11 mouse cellular contexts compared by ENCODE assay signal in the genomic region with DNA sequence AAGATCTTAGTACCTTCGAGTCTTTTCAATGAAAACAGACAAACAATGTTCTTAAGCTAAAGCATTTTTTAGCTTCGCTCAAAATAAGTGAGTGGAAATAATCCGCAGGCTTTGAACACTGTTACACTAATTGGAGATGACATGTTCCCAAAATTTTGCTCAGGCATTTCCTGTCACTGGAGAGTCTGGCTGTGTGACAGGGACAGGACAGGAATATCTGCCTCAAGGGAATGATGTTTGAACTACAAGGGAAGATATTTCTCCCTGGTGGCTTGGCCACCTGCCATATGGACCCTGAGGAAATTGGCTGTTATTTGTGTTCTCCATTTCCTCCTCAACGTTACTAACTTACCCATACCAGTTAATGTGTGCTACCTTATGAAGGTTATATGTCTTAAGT.
A peak's percentile ranks its signal among the peaks of the same experiment; 100 is the strongest.
DNase-seq lines count a peak whose midpoint lies in the region; ATAC-seq lines count a peak whose summit lies in the region.
"Had no signal": no experiment of that assay in that cellular context is flagged by ENCODE, and none has a peak within 500 bp of the region (broad histone marks: within the 10 kb centered on the region; RNA-seq: fewer than 3 reads in every experiment).

No protein-coding gene starts in this region.

- no peak overlapping the region for H3K4me3 ChIP-seq in heart, embryonic 10.5 days
- H3K4me3 ChIP-seq in midbrain, embryonic 16.5 days (ENCODE audit: low read depth, low read length), result no peak overlapping the region
- H3K4me3 ChIP-seq: forebrain, embryonic 10.5 days; megakaryocyte, embryonic 14.5 days had no signal

- H3K27ac ChIP-seq in heart, embryonic 10.5 days, result no peak overlapping the region
- no peak overlapping the region for H3K27ac ChIP-seq in midbrain, embryonic 16.5 days (ENCODE audit: low read length)
- H3K27ac ChIP-seq: forebrain, embryonic 10.5 days had no signal

- H3K9ac ChIP-seq in midbrain, embryonic 16.5 days (ENCODE audit: low read depth, low read length), result no peak overlapping the region

- WGBS in heart, embryonic 10.5 days, result 74% methylated on average over 4 of the region's 4 CpGs
- WGBS in midbrain, embryonic 16.5 days, result 65% methylated on average over 4 of the region's 4 CpGs

- no peak for ATAC-seq in midbrain, embryonic 16.5 days

- DNase-seq in heart, adult 11 months, result peak; percentile 95
- DNase-seq in heart, embryonic 10.5 days (ENCODE audit: low spot score), result no peak
- DNase-seq in right cerebral cortex, postnatal 4 days, result peak; percentile 6
- DNase-seq in right cerebral cortex, postnatal 36 days (ENCODE audit: low spot score in 2 of 2), result no peak
- DNase-seq in heart, postnatal 36 days, result peak; percentile 35 to 38
- no peak for DNase-seq in embryo, embryonic 9.5 days (ENCODE audit: extremely low spot score)
- no peak for DNase-seq in frontal cortex, adult 2 months (ENCODE audit: extremely low spot score in 1 of 2, low spot score in 1 of 2)
- DNase-seq: B cell, adult 2 months had no signal

- no peak overlapping the region for H3K4me2 ChIP-seq in midbrain, embryonic 16.5 days (ENCODE audit: low read length)

- H3K36me3 ChIP-seq in heart, embryonic 10.5 days, result no peaks in the 10 kb centered on the region
- H3K36me3 ChIP-seq in midbrain, embryonic 16.5 days (ENCODE audit: control insufficient read depth, insufficient read depth, low read length), result no peaks in the 10 kb centered on the region
- H3K36me3 ChIP-seq: forebrain, embryonic 10.5 days had no signal

- H3K4me1 ChIP-seq in heart, embryonic 10.5 days, result no peaks in the 10 kb centered on the region
- H3K4me1 ChIP-seq in midbrain, embryonic 16.5 days (ENCODE audit: control insufficient read depth, insufficient read depth, low read length), result no peaks in the 10 kb centered on the region
- H3K4me1 ChIP-seq: forebrain, embryonic 10.5 days; megakaryocyte, embryonic 14.5 days had no signal

- H3K27me3 ChIP-seq in heart, embryonic 10.5 days (ENCODE audit: insufficient read depth, poor library complexity, severe bottlenecking), result no peaks in the 10 kb centered on the region
- H3K27me3 ChIP-seq in midbrain, embryonic 16.5 days (ENCODE audit: control insufficient read depth, insufficient read depth, low read depth, low read length), result no peaks in the 10 kb centered on the region
- H3K27me3 ChIP-seq: megakaryocyte, embryonic 14.5 days had no signal

- intact Hi-C loops in heart, postnatal 36 days (cut with DNase I), result no loop called here

- H3K9me3 ChIP-seq in heart, embryonic 10.5 days, result no peaks in the 10 kb centered on the region
- H3K9me3 ChIP-seq in midbrain, embryonic 16.5 days (replicated peaks; ENCODE audit: control insufficient read depth, low read length, poor library complexity, severe bottlenecking), result no peaks in the 10 kb centered on the region; the same call in 1 of the 2 replicates
- H3K9me3 ChIP-seq: forebrain, embryonic 10.5 days had no signal

Comparison
In these comparisons a context has a peak if more than half of its experiments do, and no peak if none do; other contexts are left out.
1. DNase-seq: peak in heart, adult 11 months (single experiment), right cerebral cortex, postnatal 4 days (single experiment) and heart, postnatal 36 days (2 of 2); none in heart, embryonic 10.5 days (single experiment), right cerebral cortex, postnatal 36 days (0 of 2), embryo, embryonic 9.5 days (single experiment) and frontal cortex, adult 2 months (0 of 2).